Mouse (Mus musculus): ENCODE measurements around the gene Them5. TPM values are rescaled to one million over a fixed set of nuclear protein-coding genes. Genes with fewer than 3 reads are reported as not detected.
A peak's percentile ranks its signal among the peaks of the same experiment; 100 is the strongest.

The Them5 gene
- polyA plus RNA-seq, 1 experiment from 2014 or later, result not detected

- peak; percentile 47; the same call in 1 of the 2 replicates for ATAC-seq
- Histone ChIP-seq H3K4me1 (ENCODE audit: control insufficient read depth, insufficient read depth, low read length) (peaks cover 3% of the 10 kb centered on the region; the same call in 1 of the 2 replicates), H3K27ac (ENCODE audit: low read length) (no peak overlapping the region), H3K36me3 (ENCODE audit: control insufficient read depth, insufficient read depth, low read length) (no peaks in the 10 kb centered on the region), H3K27me3 (ENCODE audit: control insufficient read depth, insufficient read depth, low read depth, low read length) (no peaks in the 10 kb centered on the region), H3K4me3 (ENCODE audit: low read depth, low read length) (no peak overlapping the region), H3K9ac (ENCODE audit: low read depth, low read length) (no peak overlapping the region), H3K9me3 (replicated peaks; ENCODE audit: control insufficient read depth, low read length, poor library complexity, severe bottlenecking) (no peaks in the 10 kb centered on the region), H3K4me2 (ENCODE audit: low read length) (no peak overlapping the region)
- 17% methylated on average over 3 of the region's 3 CpGs for WGBS
Observed at GRCm38 (mm10) chr3:94366761-94367160, 24.9 kb downstream of the Them5 start.

- no peak for ATAC-seq
- H3K9me3 ChIP-seq (replicated peaks; ENCODE audit: control insufficient read depth, low read length, poor library complexity, severe bottlenecking), result no peaks in the 10 kb centered on the region
- no peaks in the 10 kb centered on the region for H3K27me3 ChIP-seq (ENCODE audit: control insufficient read depth, insufficient read depth, low read depth, low read length)
- no peak overlapping the region for H3K4me2 ChIP-seq (ENCODE audit: low read length)
- H3K36me3 ChIP-seq (ENCODE audit: control insufficient read depth, insufficient read depth, low read length), result no peaks in the 10 kb centered on the region
- H3K9ac ChIP-seq (ENCODE audit: low read depth, low read length), result no peak overlapping the region
- H3K4me1 ChIP-seq (ENCODE audit: control insufficient read depth, insufficient read depth, low read length), result peaks cover 3% of the 10 kb centered on the region; the same call in 1 of the 2 replicates
- no peak overlapping the region for H3K27ac ChIP-seq (ENCODE audit: low read length)
- 85% methylated on average over 6 of the region's 6 CpGs for whole genome bisulfite sequencing
- H3K4me3 ChIP-seq (ENCODE audit: low read depth, low read length), result no peak overlapping the region
Observed at GRCm38 (mm10) chr3:94367511-94367910, 25.6 kb downstream of the Them5 start.

- Histone ChIP-seq H3K27me3 (ENCODE audit: control insufficient read depth, insufficient read depth, low read depth, low read length) (peaks cover under 1% of the 10 kb centered on the region; the same call in 1 of the 2 replicates), H3K4me2 (ENCODE audit: low read length) (no peak overlapping the region), H3K36me3 (ENCODE audit: control insufficient read depth, insufficient read depth, low read length) (no peaks in the 10 kb centered on the region), H3K4me1 (ENCODE audit: control insufficient read depth, insufficient read depth, low read length) (peaks cover 10% of the 10 kb centered on the region; the same call in 1 of the 2 replicates), H3K9ac (ENCODE audit: low read depth, low read length) (no peak overlapping the region), H3K9me3 (replicated peaks; ENCODE audit: control insufficient read depth, low read length, poor library complexity, severe bottlenecking) (no peaks in the 10 kb centered on the region), H3K27ac (ENCODE audit: low read length) (no peak overlapping the region), H3K4me3 (ENCODE audit: low read depth, low read length) (no peak overlapping the region)
- no peak for ATAC-seq
- 69% methylated on average over 6 of the region's 6 CpGs for WGBS
Observed at GRCm38 (mm10) chr3:94368631-94369030, 26.7 kb downstream of the Them5 start.

GRCm38 (mm10) chr3:94369709-94370108 lies 27.8 kb downstream of the Them5 start:
- H3K27me3 ChIP-seq (ENCODE audit: control insufficient read depth, insufficient read depth, low read depth, low read length), result peaks cover 2% of the 10 kb centered on the region; the same call in 1 of the 2 replicates
- H3K4me1 ChIP-seq (ENCODE audit: control insufficient read depth, insufficient read depth, low read length), result peaks cover 11% of the 10 kb centered on the region; the same call in 1 of the 2 replicates
- no peak overlapping the region for H3K9ac ChIP-seq (ENCODE audit: low read depth, low read length)
- no peak overlapping the region for H3K4me3 ChIP-seq (ENCODE audit: low read depth, low read length)
- no peaks in the 10 kb centered on the region for H3K36me3 ChIP-seq (ENCODE audit: control insufficient read depth, insufficient read depth, low read length)
- H3K9me3 ChIP-seq (replicated peaks; ENCODE audit: control insufficient read depth, low read length, poor library complexity, severe bottlenecking), result no peaks in the 10 kb centered on the region
- ATAC-seq, result no peak
- no peak overlapping the region for H3K27ac ChIP-seq (ENCODE audit: low read length)
- WGBS, result 82% methylated on average over 2 of the region's 2 CpGs
- no peak overlapping the region for H3K4me2 ChIP-seq (ENCODE audit: low read length)

GRCm38 (mm10) chr3:94371637-94372036 lies 29.7 kb downstream of the Them5 start:
- no peak overlapping the region for H3K27ac ChIP-seq (ENCODE audit: low read length)
- H3K9me3 ChIP-seq (replicated peaks; ENCODE audit: control insufficient read depth, low read length, poor library complexity, severe bottlenecking), result no peaks in the 10 kb centered on the region
- H3K27me3 ChIP-seq (ENCODE audit: control insufficient read depth, insufficient read depth, low read depth, low read length), result peaks cover 2% of the 10 kb centered on the region; the same call in 1 of the 2 replicates
- peaks cover 11% of the 10 kb centered on the region; the same call in 1 of the 2 replicates for H3K4me1 ChIP-seq (ENCODE audit: control insufficient read depth, insufficient read depth, low read length)
- no peak overlapping the region for H3K9ac ChIP-seq (ENCODE audit: low read depth, low read length)
- H3K4me2 ChIP-seq (ENCODE audit: low read length), result peak overlapping the region; percentile 31
- peak; percentile 18; the same call in 1 of the 2 replicates for ATAC-seq
- H3K36me3 ChIP-seq (ENCODE audit: control insufficient read depth, insufficient read depth, low read length), result no peaks in the 10 kb centered on the region
- H3K4me3 ChIP-seq (ENCODE audit: low read depth, low read length), result no peak overlapping the region
- 3% methylated on average over 11 of the region's 11 CpGs for WGBS

GRCm38 (mm10) chr3:94372038-94372437 lies 30.1 kb downstream of the Them5 start:
- ATAC-seq, result no peak
- H3K4me1 ChIP-seq (ENCODE audit: control insufficient read depth, insufficient read depth, low read length), result peaks cover 11% of the 10 kb centered on the region; the same call in 1 of the 2 replicates
- H3K9ac ChIP-seq (ENCODE audit: low read depth, low read length), result no peak overlapping the region
- H3K27ac ChIP-seq (ENCODE audit: low read length), result no peak overlapping the region
- no peaks in the 10 kb centered on the region for H3K9me3 ChIP-seq (replicated peaks; ENCODE audit: control insufficient read depth, low read length, poor library complexity, severe bottlenecking)
- H3K4me2 ChIP-seq (ENCODE audit: low read length), result peak overlapping the region; percentile 31; the same call in 1 of the 2 replicates
- H3K4me3 ChIP-seq (ENCODE audit: low read depth, low read length), result no peak overlapping the region
- H3K36me3 ChIP-seq (ENCODE audit: control insufficient read depth, insufficient read depth, low read length), result no peaks in the 10 kb centered on the region
- peaks cover 2% of the 10 kb centered on the region; the same call in 1 of the 2 replicates for H3K27me3 ChIP-seq (ENCODE audit: control insufficient read depth, insufficient read depth, low read depth, low read length)
- 0% methylated on average over 2 of the region's 3 CpGs for WGBS

- Histone ChIP-seq H3K4me2 (ENCODE audit: low read length) (peak within 1 kb of the TSS; percentile 31), H3K9me3 (replicated peaks; ENCODE audit: control insufficient read depth, low read length, poor library complexity, severe bottlenecking) (no peaks in the 10 kb centered on the region), H3K4me3 (ENCODE audit: low read depth, low read length) (no peak within 1 kb of the TSS), H3K4me1 (ENCODE audit: control insufficient read depth, insufficient read depth, low read length) (peaks cover 11% of the 10 kb centered on the region; the same call in 1 of the 2 replicates), H3K9ac (ENCODE audit: low read depth, low read length) (0 out of 2 replicates have a peak within 1 kb of the TSS, but pooled peaks have one; percentile 22), H3K27me3 (ENCODE audit: control insufficient read depth, insufficient read depth, low read depth, low read length) (peaks cover 2% of the 10 kb centered on the region; the same call in 1 of the 2 replicates), H3K36me3 (ENCODE audit: control insufficient read depth, insufficient read depth, low read length) (no peaks in the 10 kb centered on the region), H3K27ac (ENCODE audit: low read length) (no peak within 1 kb of the TSS)
- 13% methylated on average over 5 of the region's 5 CpGs for WGBS
- no peak for ATAC-seq
Observed at GRCm38 (mm10) chr3:94372641-94373040, 30.7 kb downstream of the Them5 start, which contains the start of gene Rorc. TSS of gene Rorc (plus strand) at chr3:94372794.

GRCm38 (mm10) chr3:94373090-94373489 lies 31.2 kb downstream of the Them5 start:
- Histone ChIP-seq H3K27me3 (ENCODE audit: control insufficient read depth, insufficient read depth, low read depth, low read length) (peaks cover 2% of the 10 kb centered on the region; the same call in 1 of the 2 replicates), H3K36me3 (ENCODE audit: control insufficient read depth, insufficient read depth, low read length) (no peaks in the 10 kb centered on the region), H3K9ac (ENCODE audit: low read depth, low read length) (0 out of 2 replicates have a peak overlapping the region, but pooled peaks have one; percentile 22), H3K4me3 (ENCODE audit: low read depth, low read length) (no peak overlapping the region), H3K4me1 (ENCODE audit: control insufficient read depth, insufficient read depth, low read length) (peaks cover 11% of the 10 kb centered on the region; the same call in 1 of the 2 replicates), H3K27ac (ENCODE audit: low read length) (no peak overlapping the region), H3K9me3 (replicated peaks; ENCODE audit: control insufficient read depth, low read length, poor library complexity, severe bottlenecking) (no peaks in the 10 kb centered on the region), H3K4me2 (ENCODE audit: low read length) (peak overlapping the region; percentile 31)
- 5% methylated on average over 10 of the region's 10 CpGs for WGBS
- peak; percentile 3; the same call in 1 of the 2 replicates for ATAC-seq

- no peak overlapping the region for H3K4me3 ChIP-seq (ENCODE audit: low read depth, low read length)
- no peaks in the 10 kb centered on the region for H3K9me3 ChIP-seq (replicated peaks; ENCODE audit: control insufficient read depth, low read length, poor library complexity, severe bottlenecking)
- WGBS, result 1% methylated on average over 5 of the region's 5 CpGs
- H3K27me3 ChIP-seq (ENCODE audit: control insufficient read depth, insufficient read depth, low read depth, low read length), result peaks cover 2% of the 10 kb centered on the region; the same call in 1 of the 2 replicates
- peak overlapping the region; percentile 31 for H3K4me2 ChIP-seq (ENCODE audit: low read length)
- no peak overlapping the region for H3K27ac ChIP-seq (ENCODE audit: low read length)
- ATAC-seq, result peak; percentile 52; the same call in 1 of the 2 replicates
- no peak overlapping the region for H3K9ac ChIP-seq (ENCODE audit: low read depth, low read length)
- H3K36me3 ChIP-seq (ENCODE audit: control insufficient read depth, insufficient read depth, low read length), result no peaks in the 10 kb centered on the region
- peaks cover 11% of the 10 kb centered on the region; the same call in 1 of the 2 replicates for H3K4me1 ChIP-seq (ENCODE audit: control insufficient read depth, insufficient read depth, low read length)
Observed at GRCm38 (mm10) chr3:94373597-94374011, 31.7 kb downstream of the Them5 start.

Data from midbrain, embryonic 16.5 days (tissue).